Mouse (Mus musculus) spleen, postnatal 10 days (tissue): Measurements from ENCODE around the gene Hs6st2.

Source experiments
- DNase-seq, 2 experiments: peaks; one replicate each; pipeline ENCODE4 v3.0.0; 2021 to 2022; ENCODE audit warnings: low spot score in 2 of 2

Hs6st2 gene

DNA sequence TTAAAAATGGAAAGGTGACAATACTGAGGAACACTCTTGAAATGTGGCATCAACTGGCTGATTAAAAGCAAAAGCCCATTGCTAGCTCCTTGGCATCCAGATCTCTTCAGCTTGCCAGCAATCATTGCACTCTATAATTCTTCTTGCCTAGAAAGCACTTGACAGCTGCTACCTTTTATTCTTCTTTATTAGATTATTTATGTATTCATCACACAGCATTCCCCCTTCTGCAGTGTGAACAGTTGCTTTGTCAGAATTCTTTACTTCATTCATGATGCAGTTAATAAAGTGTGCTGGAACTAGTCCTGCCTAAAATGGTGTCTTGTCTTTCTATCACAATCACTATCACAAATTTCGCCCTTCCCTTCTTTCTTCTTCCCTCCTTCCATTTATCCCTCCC lies 332.0 kb downstream of the Hs6st2 start:
- DNase-seq: no peak

DNA sequence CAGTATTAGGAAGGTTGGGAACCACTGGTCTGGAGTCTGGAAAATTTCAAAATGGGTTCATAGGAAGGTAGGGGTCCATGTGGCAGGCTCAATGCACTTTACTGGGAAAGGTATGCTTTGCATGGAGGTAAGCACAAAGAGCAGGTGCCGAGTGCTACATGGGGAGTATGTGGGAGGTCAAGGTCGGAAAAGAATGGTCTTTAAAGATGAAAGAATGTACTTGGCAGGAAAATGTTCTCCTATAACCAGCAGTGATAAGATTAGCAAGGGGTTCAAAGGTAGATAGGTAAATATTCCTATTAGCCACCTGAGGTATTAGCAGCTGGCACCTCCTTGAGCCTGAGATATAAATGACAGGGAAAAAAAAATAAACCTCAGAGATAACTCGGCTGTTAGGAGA lies 338.1 kb downstream of the Hs6st2 start:
- DNase-seq: no peak
